Mouse (Mus musculus) G1E (cell line): ENCODE results near the gene Vps37c. TPM values are rescaled to one million over a fixed set of nuclear protein-coding genes. Genes with fewer than 3 reads are reported as not detected.

Source experiments
- ATAC-seq: 2 replicates; pipeline ENCODE4 v1.8.0; 2016; ENCODE audit warnings: mild to moderate bottlenecking; ENCODE audit not compliant: insufficient number of reproducible peaks, poor library complexity, low FRiP score, severe bottlenecking; ENCODE audit errors: extremely low read depth
- DNase-seq: peaks from one replicate; pipeline ENCODE4 v3.0.0; 2012; ENCODE audit warnings: low spot score
- H3K27me3 ChIP-seq: 2 replicates; pipeline ENCODE4 v1.6.1; 2012; ENCODE audit warnings: mild to moderate bottlenecking, low read length, inconsistent platforms; ENCODE audit not compliant: insufficient read depth
- H3K36me3 ChIP-seq: replicated peaks from 2 replicates; pipeline ENCODE3; 2012; ENCODE audit warnings: mild to moderate bottlenecking, inconsistent platforms
- H3K4me1 ChIP-seq: 2 replicates; pipeline ENCODE4 v1.6.1; 2012; ENCODE audit warnings: low read depth, low read length, inconsistent platforms, mixed read lengths; ENCODE audit not compliant: insufficient read depth
- H3K4me3 ChIP-seq: 2 replicates; pipeline ENCODE4 v1.5.1; 2012; ENCODE audit warnings: low read depth, mild to moderate bottlenecking, inconsistent platforms, low read length, moderate library complexity, mixed read lengths
- H3K9me3 ChIP-seq: replicated peaks from 2 replicates; pipeline ENCODE4 v1.6.1; 2012; ENCODE audit warnings: inconsistent platforms
- CTCF ChIP-seq: IDR thresholded peaks from 2 replicates; pipeline ENCODE4 v1.5.1; 2012; ENCODE audit warnings: low read depth, low read length, inconsistent platforms, mixed read lengths
- GATA1 ChIP-seq: IDR thresholded peaks from 2 replicates; pipeline ENCODE4 v1.6.1; 2012; ENCODE audit warnings: borderline replicate concordance, low read length, inconsistent platforms, mixed read lengths
- GATA2 ChIP-seq: IDR thresholded peaks from 2 replicates; pipeline ENCODE4 v1.6.1; 2012; ENCODE audit warnings: low read depth, low read length, inconsistent platforms, borderline replicate concordance
- POLR2AphosphoS5 ChIP-seq: IDR thresholded peaks from 2 replicates; pipeline ENCODE4 v1.6.1; 2012; ENCODE audit warnings: low read depth, low read length, inconsistent platforms; ENCODE audit not compliant: insufficient replicate concordance
- TAL1 ChIP-seq: conservative IDR thresholded peaks from 2 replicates; pipeline ENCODE4 v1.6.1; 2012; ENCODE audit warnings: low read depth, low read length, inconsistent platforms, mixed read lengths
- polyA plus RNA-seq: library from polyadenylated mRNA; stranded (reverse); fragments of >175 nt; gene quantifications from 2 replicates; pipeline ENCODE4 v1.2.3, GENCODE M21; 2012
- total RNA-seq, 2 experiments: library from RNA; stranded (forward) in 1 of 2; stranded (reverse) in 1 of 2; fragments of 200-1000 nt in 1 of 2; fragments of >200 nt in 1 of 2; fragmentation: Nextera tagmentation in 1 of 2; gene quantifications; 2 replicates each; pipeline ENCODE4 v1.2.3; 2014 to 2017

Vps37c gene
- total and polyA plus RNA-seq, 3 experiments = 5.2 to 34.9 (median 16.3) TPM

DNA sequence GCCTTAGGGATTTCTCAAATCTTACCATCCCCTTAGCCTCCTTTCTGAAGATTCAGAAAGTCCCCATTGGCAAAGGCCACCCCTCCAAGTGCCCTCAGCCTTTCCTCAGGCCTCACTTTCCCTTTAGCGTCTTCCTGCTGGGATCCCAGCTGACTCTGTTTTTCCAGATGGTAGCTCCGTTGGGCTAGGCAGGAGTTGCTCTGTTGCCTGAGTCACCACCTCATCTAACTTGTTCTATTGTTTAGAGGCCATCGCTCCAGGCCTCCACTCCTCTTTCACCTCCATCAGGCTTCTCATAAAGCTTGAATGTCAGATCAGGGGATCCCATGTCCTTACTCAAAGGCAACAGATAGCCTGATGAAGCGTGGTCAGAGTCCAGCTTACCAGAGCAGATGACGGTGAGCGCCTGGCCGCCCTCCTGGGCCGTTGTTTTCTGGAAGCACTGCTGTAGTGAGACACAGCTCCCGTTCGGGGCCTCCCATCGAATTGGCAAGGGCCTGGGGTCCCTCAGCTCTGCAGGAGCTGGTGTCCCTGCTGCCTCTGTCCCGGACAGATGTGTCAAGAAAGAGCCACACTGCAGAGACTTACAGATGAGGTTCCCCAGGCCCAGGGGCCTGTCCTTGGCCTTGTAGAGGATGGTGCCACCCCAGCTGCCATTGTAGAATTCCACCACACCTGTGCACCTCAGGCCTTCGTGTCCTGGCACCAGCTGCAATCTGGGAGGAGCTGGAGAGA is 36.3 kb downstream of the Vps37c start:
- no peaks in the 10 kb centered on the region for H3K36me3 ChIP-seq
- no peaks in the 10 kb centered on the region for H3K4me1 ChIP-seq
- TF ChIP-seq POLR2AphosphoS5 (no peak), GATA2 (no peak), CTCF (no peak), TAL1 (no peak), GATA1 (no peak)
- no peaks in the 10 kb centered on the region for H3K9me3 ChIP-seq
- no peak overlapping the region for H3K4me3 ChIP-seq
- peaks cover 29% of the 10 kb centered on the region for H3K27me3 ChIP-seq
- DNase-seq = no peak
- no peak for ATAC-seq

DNA sequence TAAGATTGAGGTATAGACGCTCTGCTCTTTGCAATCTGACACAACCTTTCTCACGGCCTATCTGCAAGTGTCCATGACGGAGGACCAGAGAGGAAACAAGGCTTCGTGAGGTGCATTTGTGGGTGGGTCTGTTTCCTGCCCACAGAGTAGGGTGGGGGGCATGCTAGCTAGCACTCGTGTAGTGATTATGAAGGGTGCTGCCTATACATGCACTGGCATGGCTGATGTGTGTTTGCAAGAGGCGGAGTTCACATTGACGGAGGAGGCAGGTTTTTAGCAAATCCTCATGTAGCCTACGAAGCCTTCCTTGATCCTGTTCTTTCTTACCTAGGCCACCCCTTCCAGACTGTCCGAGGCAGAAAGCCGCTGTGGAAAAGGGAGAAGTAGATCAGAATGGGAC is 41.4 kb downstream of the Vps37c start:
- H3K4me3 ChIP-seq = no peak overlapping the region
- peaks cover 8% of the 10 kb centered on the region for H3K27me3 ChIP-seq
- H3K4me1 ChIP-seq = no peaks in the 10 kb centered on the region
- no peaks in the 10 kb centered on the region for H3K9me3 ChIP-seq
- no peak for ATAC-seq
- no peaks in the 10 kb centered on the region for H3K36me3 ChIP-seq
- DNase-seq = no peak
- TF ChIP-seq TAL1 (no peak), CTCF (no peak), GATA1 (no peak), POLR2AphosphoS5 (no peak), GATA2 (no peak)

DNA sequence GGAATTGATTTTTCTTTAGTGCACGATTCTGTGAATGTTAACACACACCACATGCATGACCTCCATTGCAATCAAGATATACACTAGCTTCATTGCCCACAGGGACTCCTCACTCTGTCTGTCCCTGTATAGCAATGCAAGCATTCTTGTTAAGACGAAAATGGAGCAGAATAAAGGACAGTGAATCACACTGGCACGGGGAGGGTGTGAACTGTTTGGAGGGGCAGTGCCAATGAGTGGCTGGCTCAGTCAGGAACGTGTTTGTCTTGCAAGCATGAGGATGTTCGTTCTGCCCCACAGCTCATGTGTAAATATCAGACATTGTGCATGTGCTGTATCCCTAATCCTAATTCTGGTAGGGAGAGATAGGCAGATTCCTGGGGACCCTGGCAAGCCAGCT is 41.9 kb downstream of the Vps37c start:
- DNase-seq = no peak
- Histone ChIP-seq H3K4me1 (no peaks in the 10 kb centered on the region), H3K9me3 (no peaks in the 10 kb centered on the region), H3K27me3 (peaks cover 3% of the 10 kb centered on the region), H3K4me3 (no peak overlapping the region), H3K36me3 (no peaks in the 10 kb centered on the region)
- TF ChIP-seq POLR2AphosphoS5 (no peak), TAL1 (no peak), GATA1 (no peak), CTCF (no peak), GATA2 (no peak)
- ATAC-seq = no peak

DNA sequence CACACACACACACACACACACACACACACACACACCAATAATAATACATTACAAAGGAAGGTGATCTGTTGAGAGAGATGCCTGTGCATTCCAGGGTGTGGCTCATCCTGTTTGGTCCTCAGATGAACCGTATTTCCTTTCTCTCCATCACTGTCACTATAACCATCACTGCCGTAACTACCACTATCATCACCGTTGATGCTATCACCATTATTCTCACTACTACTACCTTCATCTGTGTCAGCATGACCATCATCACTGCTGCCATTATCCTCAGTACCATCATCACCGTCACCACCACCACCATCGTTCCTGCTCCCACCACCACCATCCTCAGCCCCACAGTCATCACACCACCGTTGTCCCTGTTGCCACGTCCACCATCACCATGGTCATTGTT is 43.4 kb downstream of the Vps37c start:
- H3K9me3 ChIP-seq = no peaks in the 10 kb centered on the region
- TF ChIP-seq CTCF (no peak), TAL1 (no peak), POLR2AphosphoS5 (no peak), GATA2 (no peak), GATA1 (no peak)
- DNase-seq (no peak), ATAC-seq (no peak)
- H3K36me3 ChIP-seq = no peaks in the 10 kb centered on the region
- no peaks in the 10 kb centered on the region for H3K4me1 ChIP-seq
- H3K4me3 ChIP-seq = peak overlapping the region; percentile 39; the same call in 1 of the 2 replicates
- H3K27me3 ChIP-seq = peaks cover 10% of the 10 kb centered on the region

DNA sequence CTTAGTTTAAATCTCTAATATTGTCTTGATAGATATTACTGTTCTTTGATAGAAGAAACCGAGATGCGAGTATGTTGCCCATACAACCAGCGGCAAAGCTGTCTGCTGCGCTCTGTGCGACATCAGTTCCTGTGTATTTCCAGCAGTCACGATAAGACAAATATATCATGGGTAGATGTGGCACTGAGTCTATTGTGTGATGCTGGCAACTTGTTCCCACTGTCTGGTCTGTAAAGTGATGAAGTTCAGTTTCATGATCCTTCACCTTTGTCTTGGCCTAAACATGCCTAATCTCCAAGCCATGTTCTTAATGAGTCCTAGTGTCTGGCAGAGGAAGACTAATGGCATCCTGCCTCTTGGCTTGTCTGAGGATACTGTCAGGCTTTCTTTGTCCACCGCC is 44.2 kb downstream of the Vps37c start:
- DNase-seq = no peak
- Histone ChIP-seq H3K4me3 (no peak overlapping the region), H3K36me3 (no peaks in the 10 kb centered on the region), H3K4me1 (no peaks in the 10 kb centered on the region), H3K9me3 (no peaks in the 10 kb centered on the region), H3K27me3 (peaks cover 10% of the 10 kb centered on the region)
- ATAC-seq = no peak
- TF ChIP-seq TAL1 (no peak), CTCF (no peak), GATA2 (no peak), POLR2AphosphoS5 (no peak), GATA1 (no peak)

DNA sequence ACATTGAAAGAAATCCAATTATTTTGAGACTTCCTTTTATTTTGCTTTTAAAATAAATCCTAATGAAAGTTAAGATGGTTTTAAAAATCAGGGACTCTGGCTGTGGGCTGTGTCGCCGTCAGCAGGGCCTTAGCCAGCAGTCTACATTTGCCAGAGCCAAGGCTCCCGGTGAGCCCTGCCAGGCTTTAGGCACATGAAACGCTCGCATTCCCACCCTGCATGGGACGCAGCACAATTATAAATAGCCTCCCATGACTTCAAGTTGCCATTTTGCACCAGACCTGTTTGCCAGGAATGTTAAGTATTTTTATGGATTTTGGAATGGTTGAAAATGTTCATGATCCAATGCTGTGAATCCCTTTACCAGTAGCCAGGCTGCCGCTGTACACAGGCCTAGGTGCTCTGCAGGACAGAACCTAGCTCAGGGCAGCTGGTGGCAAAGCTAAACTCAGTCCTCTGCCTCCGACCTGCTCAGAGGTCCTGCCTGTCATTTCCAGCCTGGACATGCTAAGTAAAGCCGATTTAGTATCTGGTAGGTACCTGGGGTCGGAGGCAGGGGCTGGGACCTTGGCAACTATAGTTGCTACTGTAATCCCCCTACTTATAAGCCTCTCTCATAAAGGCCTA is 45.1 kb downstream of the Vps37c start:
- peaks cover 11% of the 10 kb centered on the region for H3K27me3 ChIP-seq
- TF ChIP-seq TAL1 (no peak), CTCF (no peak), GATA2 (no peak), GATA1 (no peak), POLR2AphosphoS5 (no peak)
- no peaks in the 10 kb centered on the region for H3K36me3 ChIP-seq
- H3K4me1 ChIP-seq = no peaks in the 10 kb centered on the region
- H3K9me3 ChIP-seq = no peaks in the 10 kb centered on the region
- no peak overlapping the region for H3K4me3 ChIP-seq
- no peak for DNase-seq
- no peak for ATAC-seq
